Mouse (Mus musculus) forebrain, embryonic 13.5 days (tissue): ENCODE measurements around the gene Ndufa13. TPM values are rescaled to one million over a fixed set of nuclear protein-coding genes. Genes with fewer than 3 reads are reported as not detected.
"Not testable (repeated sequence)": the region's sequence is repeated elsewhere in the genome, so short reads cannot be mapped to it uniquely, and the experiment has no call there.

ENCODE experiments used
- ATAC-seq: fragments of 200-750 bp; cut with Nextera tagmentation; 2 replicates; pipeline ENCODE4 v1.8.0; 2017
- H3K27ac ChIP-seq: fragments of 300-500 bp; sonication (generic); 2 replicates; pipeline ENCODE4 v1.5.1; 2015; ENCODE audit warnings: inconsistent platforms, mild to moderate bottlenecking, moderate library complexity
- H3K27me3 ChIP-seq: fragments of 300-500 bp; sonication (generic); 2 replicates; pipeline ENCODE4 v1.6.1; 2015; ENCODE audit warnings: mild to moderate bottlenecking, inconsistent platforms
- H3K36me3 ChIP-seq: fragments of 300-500 bp; sonication (generic); 2 replicates; pipeline ENCODE4 v1.6.1; 2015; ENCODE audit warnings: mild to moderate bottlenecking, inconsistent platforms; ENCODE audit not compliant: poor library complexity, severe bottlenecking
- H3K4me1 ChIP-seq: fragments of 300-500 bp; sonication (generic); 2 replicates; pipeline ENCODE4 v1.6.1; 2015; ENCODE audit warnings: inconsistent platforms
- H3K4me2 ChIP-seq: fragments of 300-500 bp; sonication (generic); 2 replicates; pipeline ENCODE4 v1.6.1; 2015; ENCODE audit warnings: inconsistent platforms, mild to moderate bottlenecking, moderate library complexity
- H3K4me3 ChIP-seq: fragments of 300-500 bp; sonication (generic); 2 replicates; pipeline ENCODE4 v1.5.1; 2015; ENCODE audit warnings: mild to moderate bottlenecking, inconsistent platforms
- H3K9ac ChIP-seq: fragments of 300-500 bp; sonication (generic); 2 replicates; pipeline ENCODE4 v1.6.1; 2015; ENCODE audit warnings: mild to moderate bottlenecking, inconsistent platforms
- H3K9me3 ChIP-seq: fragments of 300-500 bp; sonication (generic); replicated peaks from 2 replicates; pipeline ENCODE4 v1.6.1; 2016; ENCODE audit warnings: inconsistent platforms
- WGBS: fragments of 180-500 bp; shearing (Covaris S2); methylation state at CpG from one replicate; pipeline ENCODE4 v1.1.7; 2015; 5-methylcytosine and 5-hydroxymethylcytosine counted together
- polyA plus RNA-seq: library from polyadenylated mRNA; unstranded; fragments of >200 nt; fragmentation: Nextera tagmentation; extraction: Ambion mirVana; gene quantifications from 2 replicates; pipeline ENCODE4 v1.2.1, GENCODE M21; 2015

Gene Ndufa13
- 172 and 183 TPM in 2 replicates for polyA plus RNA-seq

DNA sequence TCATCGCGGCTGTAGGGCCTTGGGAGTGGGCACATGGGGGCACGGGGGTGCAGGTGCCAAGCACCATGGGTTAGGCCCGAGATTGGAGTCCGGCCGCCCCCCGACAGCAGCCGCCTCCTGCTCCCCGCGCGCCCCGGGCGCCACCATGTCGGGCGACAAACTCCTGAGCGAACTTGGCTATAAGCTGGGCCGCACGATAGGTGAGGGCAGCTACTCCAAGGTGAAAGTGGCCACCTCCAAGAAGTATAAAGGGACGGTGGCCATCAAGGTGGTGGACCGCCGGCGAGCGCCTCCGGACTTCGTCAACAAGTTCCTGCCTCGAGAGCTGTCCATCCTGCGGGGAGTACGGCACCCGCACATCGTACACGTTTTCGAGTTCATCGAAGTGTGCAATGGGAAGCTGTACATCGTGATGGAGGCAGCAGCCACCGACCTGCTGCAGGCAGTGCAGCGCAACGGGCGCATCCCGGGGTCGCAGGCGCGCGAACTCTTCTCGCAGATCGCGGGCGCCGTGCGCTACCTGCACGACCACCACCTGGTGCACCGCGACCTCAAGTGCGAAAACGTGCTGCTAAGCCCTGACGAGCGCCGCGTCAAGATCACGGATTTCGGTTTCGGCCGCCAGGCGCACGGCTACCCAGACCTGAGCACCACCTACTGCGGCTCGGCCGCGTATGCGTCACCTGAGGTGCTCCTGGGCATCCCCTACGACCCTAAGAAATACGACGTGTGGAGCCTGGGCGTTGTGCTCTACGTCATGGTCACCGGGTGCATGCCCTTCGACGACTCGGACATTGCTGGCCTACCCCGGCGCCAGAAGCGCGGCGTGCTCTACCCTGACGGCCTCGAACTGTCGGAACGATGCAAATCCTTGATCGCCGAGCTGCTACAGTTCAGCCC is at the start of gene Ndufa13, which contains the start of the genes Tssk6 and Yjefn3:
TSS of gene Ndufa13 (minus strand) at position 396 of the 900 bp plus-strand sequence.
TSS of gene Tssk6 (plus strand) at position 22 of the 900 bp plus-strand sequence.
TSS of gene Yjefn3 (minus strand) at position 550 of the 900 bp plus-strand sequence.
- Histone ChIP-seq H3K36me3 (peaks cover 12% of the 10 kb centered on the region), H3K4me3 (peak within 1 kb of the TSS; percentile 61), H3K9ac (peak within 1 kb of the TSS; percentile 77), H3K9me3 (no peaks in the 10 kb centered on the region), H3K27ac (peak within 1 kb of the TSS; percentile 90), H3K4me1 (peaks cover 50% of the 10 kb centered on the region), H3K4me2 (peak within 1 kb of the TSS; percentile 96), H3K27me3 (no peaks in the 10 kb centered on the region)
- peak; percentile 2 for ATAC-seq
- 8% methylated on average over 89 of the region's 89 CpGs for WGBS

- Histone ChIP-seq H3K4me3 (no peak overlapping the region), H3K36me3 (0 out of 2 replicates have a peak, but pooled peaks cover 11% of the 10 kb centered on the region), H3K27me3 (no peaks in the 10 kb centered on the region), H3K27ac (no peak overlapping the region), H3K4me2 (no peak overlapping the region), H3K9ac (no peak overlapping the region), H3K9me3 (no peaks in the 10 kb centered on the region), H3K4me1 (peaks cover 4% of the 10 kb centered on the region; the same call in 1 of the 2 replicates)
- no peak for ATAC-seq
- WGBS = 91% methylated on average over 2 of the region's 2 CpGs
Observed at GRCm38 (mm10) chr8:69950300-69950699, 47.9 kb upstream of the Ndufa13 start.

DNA sequence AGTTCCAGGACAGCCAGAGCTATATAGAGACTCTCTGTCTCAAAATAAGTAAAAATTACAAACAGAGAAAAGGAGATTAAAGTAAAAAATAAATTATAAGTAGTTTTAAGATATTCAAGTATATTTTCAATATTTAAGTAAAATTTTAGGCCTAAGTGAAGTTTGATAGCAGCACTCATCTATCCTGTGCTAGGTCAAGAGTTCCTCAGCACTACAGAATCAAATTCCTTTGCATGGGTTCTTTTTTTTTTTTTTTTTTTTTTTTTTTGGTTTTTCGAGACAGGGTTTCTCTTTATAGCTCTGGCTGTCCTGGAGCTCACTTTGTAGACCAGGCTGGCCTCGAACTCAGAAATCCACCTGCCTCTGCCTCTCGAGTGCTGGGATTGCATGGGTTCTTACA is 40.1 kb upstream of the Ndufa13 start:
- not testable (repeated sequence) for H3K27ac ChIP-seq, H3K27me3 ChIP-seq, H3K4me3 ChIP-seq, H3K4me2 ChIP-seq, H3K9ac ChIP-seq, H3K9me3 ChIP-seq, ATAC-seq, H3K4me1 ChIP-seq, H3K36me3 ChIP-seq
- 96% methylated on average over 3 of the region's 3 CpGs for WGBS

- Histone ChIP-seq H3K4me2 (no peak overlapping the region), H3K9ac (no peak overlapping the region), H3K4me1 (peaks cover 14% of the 10 kb centered on the region), H3K36me3 (peaks cover 5% of the 10 kb centered on the region), H3K4me3 (no peak overlapping the region), H3K9me3 (no peaks in the 10 kb centered on the region), H3K27ac (no peak overlapping the region), H3K27me3 (no peaks in the 10 kb centered on the region)
- ATAC-seq = no peak
- 90% methylated on average over 2 of the region's 2 CpGs for WGBS
Observed at GRCm38 (mm10) chr8:69940386-69940785, 38.0 kb upstream of the Ndufa13 start.

- Histone ChIP-seq H3K4me1 (peaks cover 14% of the 10 kb centered on the region), H3K27me3 (no peaks in the 10 kb centered on the region), H3K4me2 (no peak overlapping the region), H3K36me3 (peaks cover 12% of the 10 kb centered on the region), H3K9ac (no peak overlapping the region), H3K4me3 (no peak overlapping the region), H3K9me3 (no peaks in the 10 kb centered on the region), H3K27ac (no peak overlapping the region)
- WGBS = 62% methylated on average over 3 of the region's 3 CpGs
- ATAC-seq = no peak
Observed at GRCm38 (mm10) chr8:69939633-69940032, 37.3 kb upstream of the Ndufa13 start.

GRCm38 (mm10) chr8:69938245-69938982 is 36.1 kb upstream of the Ndufa13 start:
- no peak overlapping the region for H3K27ac ChIP-seq
- H3K9me3 ChIP-seq = no peaks in the 10 kb centered on the region
- no peak overlapping the region for H3K4me3 ChIP-seq
- WGBS = 94% methylated on average over 6 of the region's 6 CpGs
- H3K9ac ChIP-seq = no peak overlapping the region
- no peak for ATAC-seq
- H3K36me3 ChIP-seq = peaks cover 24% of the 10 kb centered on the region
- peaks cover 14% of the 10 kb centered on the region for H3K4me1 ChIP-seq
- no peak overlapping the region for H3K4me2 ChIP-seq
- H3K27me3 ChIP-seq = no peaks in the 10 kb centered on the region

- no peak overlapping the region for H3K27ac ChIP-seq
- no peak for ATAC-seq
- WGBS = 97% methylated on average over 3 of the region's 3 CpGs
- H3K9me3 ChIP-seq = no peaks in the 10 kb centered on the region
- peaks cover 29% of the 10 kb centered on the region for H3K36me3 ChIP-seq
- no peak overlapping the region for H3K4me3 ChIP-seq
- H3K27me3 ChIP-seq = no peaks in the 10 kb centered on the region
- H3K4me1 ChIP-seq = peaks cover 14% of the 10 kb centered on the region
- no peak overlapping the region for H3K9ac ChIP-seq
- H3K4me2 ChIP-seq = no peak overlapping the region
Observed at GRCm38 (mm10) chr8:69937466-69937865, 35.1 kb upstream of the Ndufa13 start.

- Histone ChIP-seq H3K36me3 (peaks cover 29% of the 10 kb centered on the region), H3K4me2 (no peak overlapping the region), H3K27me3 (no peaks in the 10 kb centered on the region), H3K4me1 (peaks cover 14% of the 10 kb centered on the region), H3K9me3 (no peaks in the 10 kb centered on the region), H3K27ac (peak overlapping the region; percentile 35; the same call in 1 of the 2 replicates), H3K9ac (peak overlapping the region; percentile 16; the same call in 1 of the 2 replicates), H3K4me3 (no peak overlapping the region)
- 59% methylated on average over 7 of the region's 7 CpGs for WGBS
- ATAC-seq = peak; percentile 53; the same call in 1 of the 2 replicates
Observed at GRCm38 (mm10) chr8:69936050-69936794, 33.9 kb upstream of the Ndufa13 start.

- H3K27me3 ChIP-seq = no peaks in the 10 kb centered on the region
- peaks cover 29% of the 10 kb centered on the region for H3K36me3 ChIP-seq
- peaks cover 14% of the 10 kb centered on the region for H3K4me1 ChIP-seq
- H3K4me2 ChIP-seq = no peak overlapping the region
- no peak overlapping the region for H3K27ac ChIP-seq
- no peak for ATAC-seq
- no peaks in the 10 kb centered on the region for H3K9me3 ChIP-seq
- H3K9ac ChIP-seq = no peak overlapping the region
- 92% methylated on average over 3 of the region's 3 CpGs for WGBS
- H3K4me3 ChIP-seq = no peak overlapping the region
Observed at GRCm38 (mm10) chr8:69935431-69935830, 33.1 kb upstream of the Ndufa13 start.

DNA sequence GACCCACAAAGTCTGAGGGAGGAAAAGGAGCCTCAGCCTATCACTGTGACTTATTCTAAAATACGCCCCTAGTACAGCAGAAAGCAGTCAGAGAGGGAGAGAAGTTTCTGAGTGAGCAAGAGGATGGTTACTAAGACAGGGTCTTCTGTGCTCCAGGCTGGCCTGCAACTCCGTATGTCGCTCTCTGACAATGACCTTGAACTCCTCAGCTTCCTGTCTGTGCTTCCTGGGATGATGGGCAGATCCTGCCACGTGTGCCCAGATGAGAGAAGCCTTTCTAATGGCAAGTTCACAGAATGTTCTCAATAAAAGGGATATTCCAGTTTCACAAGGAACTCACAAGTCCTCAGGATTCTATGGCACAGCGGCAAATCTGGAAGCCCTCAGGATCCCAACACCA is 32.2 kb upstream of the Ndufa13 start:
- no peaks in the 10 kb centered on the region for H3K9me3 ChIP-seq

DNA sequence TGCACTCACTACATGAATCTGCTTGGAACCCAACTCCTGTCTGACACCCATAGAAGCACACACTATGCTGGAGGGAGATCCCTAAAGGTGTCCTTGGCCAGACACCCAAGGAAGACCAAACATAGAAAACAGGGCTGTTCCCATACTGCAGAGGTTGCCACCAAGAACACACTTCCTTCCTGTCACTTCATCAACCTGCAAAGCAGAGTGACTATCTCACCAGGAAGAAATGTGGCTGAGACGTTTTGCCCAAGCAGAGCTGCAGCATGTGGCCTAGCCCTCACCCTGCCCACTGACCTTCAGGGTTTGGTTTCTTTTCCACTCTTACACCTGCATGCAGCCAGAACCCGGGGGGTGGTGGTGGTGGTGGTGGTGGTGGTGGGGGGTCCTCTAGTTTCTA is 31.5 kb upstream of the Ndufa13 start:
- no peaks in the 10 kb centered on the region for H3K9me3 ChIP-seq
- H3K36me3 ChIP-seq = peaks cover 29% of the 10 kb centered on the region
- 92% methylated on average over 2 of the region's 2 CpGs for WGBS
- ATAC-seq = no peak
- H3K4me3 ChIP-seq = no peak overlapping the region
- no peak overlapping the region for H3K27ac ChIP-seq
- no peak overlapping the region for H3K4me2 ChIP-seq
- peaks cover 14% of the 10 kb centered on the region for H3K4me1 ChIP-seq
- H3K9ac ChIP-seq = no peak overlapping the region
- H3K27me3 ChIP-seq = no peaks in the 10 kb centered on the region

More for the DNA sequence above, 32.2 kb upstream of the Ndufa13 start:
- Histone ChIP-seq H3K36me3 (peaks cover 29% of the 10 kb centered on the region), H3K27me3 (no peaks in the 10 kb centered on the region), H3K9ac (no peak overlapping the region), H3K4me2 (no peak overlapping the region), H3K4me1 (peaks cover 14% of the 10 kb centered on the region), H3K27ac (no peak overlapping the region), H3K4me3 (no peak overlapping the region)
- WGBS = 92% methylated on average over 5 of the region's 5 CpGs
- ATAC-seq = no peak
